29 mouse cellular contexts compared by ENCODE assay signal in the genomic region with DNA sequence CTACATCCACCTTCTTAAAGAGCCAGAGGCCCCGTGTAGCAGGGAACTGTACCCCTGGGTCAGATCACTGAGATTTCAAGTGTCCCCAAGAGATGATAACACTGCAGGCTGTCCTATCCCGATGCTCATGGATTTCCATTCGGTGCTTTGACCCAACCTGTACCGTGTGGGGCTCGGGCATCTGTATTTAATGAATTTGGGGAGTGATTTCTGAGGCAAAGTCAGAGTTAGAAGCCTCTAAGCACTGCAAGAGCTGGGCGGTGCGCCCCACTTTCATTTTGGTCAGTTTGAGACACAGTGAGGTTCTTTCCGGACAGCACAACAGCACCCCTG.
DNase-seq lines count a peak whose midpoint lies in the region; ATAC-seq and TF ChIP-seq lines count a peak whose summit lies in the region.
"Had no signal": no experiment of that assay in that cellular context is flagged by ENCODE, and none has a peak within 500 bp of the region (broad histone marks: within the 10 kb centered on the region; RNA-seq: fewer than 3 reads in every experiment).

No protein-coding gene starts in this region.

- H3K9me3 ChIP-seq in forebrain, embryonic 15.5 days: no peaks in the 10 kb centered on the region
- H3K9me3 ChIP-seq in forebrain, embryonic 14.5 days (replicated peaks; ENCODE audit: control insufficient read depth, low read length): no peaks in the 10 kb centered on the region
- no peaks in the 10 kb centered on the region for H3K9me3 ChIP-seq in hindbrain, embryonic 13.5 days
- no peaks in the 10 kb centered on the region for H3K9me3 ChIP-seq in hindbrain, embryonic 12.5 days (replicated peaks)
- H3K9me3 ChIP-seq in hindbrain, postnatal 0 days (ENCODE audit: low read length): no peaks in the 10 kb centered on the region
- H3K9me3 ChIP-seq in hindbrain, embryonic 11.5 days (ENCODE audit: control insufficient read depth, low read length): no peaks in the 10 kb centered on the region
- no peaks in the 10 kb centered on the region for H3K9me3 ChIP-seq in neural tube, embryonic 14.5 days (ENCODE audit: control insufficient read depth, low read length)
- H3K9me3 ChIP-seq in neural tube, embryonic 15.5 days (replicated peaks): no peaks in the 10 kb centered on the region
- H3K9me3 ChIP-seq: embryonic facial prominence, embryonic 13.5 days; forebrain, embryonic 13.5 days; G1E; heart, embryonic 10.5 days; heart, embryonic 13.5 days; intestine, embryonic 15.5 days had no signal

- TF ChIP-seq CTCF in hindbrain, postnatal 0 days (IDR thresholded peaks at IDR 0.05; ENCODE audit: low read depth): no peak

- H3K9ac ChIP-seq in forebrain, embryonic 15.5 days (replicated peaks): no peak overlapping the region
- no peak overlapping the region for H3K9ac ChIP-seq in forebrain, embryonic 14.5 days (ENCODE audit: low read length)
- no peak overlapping the region for H3K9ac ChIP-seq in hindbrain, embryonic 13.5 days
- H3K9ac ChIP-seq in hindbrain, embryonic 12.5 days: no peak overlapping the region
- H3K9ac ChIP-seq in hindbrain, postnatal 0 days (replicated peaks; ENCODE audit: low read length): no peak overlapping the region
- no peak overlapping the region for H3K9ac ChIP-seq in hindbrain, embryonic 11.5 days (ENCODE audit: low read depth, low read length)
- H3K9ac ChIP-seq in neural tube, embryonic 14.5 days (replicated peaks; ENCODE audit: low read depth, low read length): no peak overlapping the region
- no peak overlapping the region for H3K9ac ChIP-seq in neural tube, embryonic 15.5 days (replicated peaks)
- H3K9ac ChIP-seq: embryonic facial prominence, embryonic 13.5 days; forebrain, embryonic 13.5 days; heart, embryonic 13.5 days; intestine, embryonic 15.5 days had no signal

- H3K4me2 ChIP-seq in forebrain, embryonic 15.5 days (replicated peaks): no peak overlapping the region
- no peak overlapping the region for H3K4me2 ChIP-seq in forebrain, embryonic 14.5 days (ENCODE audit: low read length)
- no peak overlapping the region for H3K4me2 ChIP-seq in hindbrain, embryonic 13.5 days
- no peak overlapping the region for H3K4me2 ChIP-seq in hindbrain, embryonic 12.5 days (replicated peaks)
- H3K4me2 ChIP-seq in hindbrain, postnatal 0 days (ENCODE audit: low read depth, low read length): no peak overlapping the region
- H3K4me2 ChIP-seq in hindbrain, embryonic 11.5 days (replicated peaks; ENCODE audit: low read depth, low read length): no peak overlapping the region
- H3K4me2 ChIP-seq in neural tube, embryonic 14.5 days (ENCODE audit: low read depth, low read length): no peak overlapping the region
- no peak overlapping the region for H3K4me2 ChIP-seq in neural tube, embryonic 15.5 days
- H3K4me2 ChIP-seq: embryonic facial prominence, embryonic 13.5 days; forebrain, embryonic 13.5 days; heart, embryonic 13.5 days; intestine, embryonic 15.5 days had no signal

- peaks cover 4% of the 10 kb centered on the region; the same call in 1 of the 2 replicates for H3K36me3 ChIP-seq in forebrain, embryonic 15.5 days
- H3K36me3 ChIP-seq in forebrain, embryonic 14.5 days (ENCODE audit: control insufficient read depth, insufficient read depth, low read length): peaks cover 10% of the 10 kb centered on the region; the same call in 1 of the 2 replicates
- H3K36me3 ChIP-seq in hindbrain, embryonic 13.5 days: peaks cover 10% of the 10 kb centered on the region
- no peaks in the 10 kb centered on the region for H3K36me3 ChIP-seq in hindbrain, embryonic 12.5 days
- no peaks in the 10 kb centered on the region for H3K36me3 ChIP-seq in hindbrain, postnatal 0 days (ENCODE audit: insufficient read depth, low read length)
- no peaks in the 10 kb centered on the region for H3K36me3 ChIP-seq in hindbrain, embryonic 11.5 days (ENCODE audit: control insufficient read depth, insufficient read depth, low read length)
- H3K36me3 ChIP-seq in neural tube, embryonic 14.5 days (ENCODE audit: control insufficient read depth, insufficient read depth, low read length): no peaks in the 10 kb centered on the region
- H3K36me3 ChIP-seq in neural tube, embryonic 15.5 days: peaks cover 7% of the 10 kb centered on the region
- H3K36me3 ChIP-seq: embryonic facial prominence, embryonic 13.5 days; G1E; heart, embryonic 10.5 days; heart, embryonic 13.5 days; intestine, embryonic 15.5 days had no signal

- no peak overlapping the region for H3K27ac ChIP-seq in forebrain, embryonic 15.5 days (replicated peaks)
- no peak overlapping the region for H3K27ac ChIP-seq in forebrain, embryonic 14.5 days (ENCODE audit: low read depth, low read length)
- peak overlapping the region; percentile 20; the same call in 1 of the 2 replicates for H3K27ac ChIP-seq in hindbrain, embryonic 13.5 days
- H3K27ac ChIP-seq in hindbrain, embryonic 12.5 days: no peak overlapping the region
- peak overlapping the region; percentile 45; the same call in 1 of the 2 replicates for H3K27ac ChIP-seq in hindbrain, postnatal 0 days
- H3K27ac ChIP-seq in hindbrain, embryonic 11.5 days (ENCODE audit: low read depth, low read length): no peak overlapping the region
- no peak overlapping the region for H3K27ac ChIP-seq in neural tube, embryonic 14.5 days (ENCODE audit: low read depth, low read length)
- H3K27ac ChIP-seq in neural tube, embryonic 15.5 days (replicated peaks): no peak overlapping the region
- H3K27ac ChIP-seq: embryonic facial prominence, embryonic 13.5 days; forebrain, embryonic 13.5 days; heart, embryonic 10.5 days; heart, embryonic 13.5 days; intestine, embryonic 15.5 days had no signal

- H3K4me1 ChIP-seq in forebrain, embryonic 15.5 days: peaks cover 10% of the 10 kb centered on the region; the same call in 1 of the 2 replicates
- no peaks in the 10 kb centered on the region for H3K4me1 ChIP-seq in forebrain, embryonic 14.5 days (ENCODE audit: control insufficient read depth, insufficient read depth, low read length)
- H3K4me1 ChIP-seq in hindbrain, embryonic 13.5 days (replicated peaks): peaks cover 6% of the 10 kb centered on the region
- no peaks in the 10 kb centered on the region for H3K4me1 ChIP-seq in hindbrain, embryonic 12.5 days
- H3K4me1 ChIP-seq in hindbrain, postnatal 0 days (ENCODE audit: insufficient read depth, low read length): no peaks in the 10 kb centered on the region
- H3K4me1 ChIP-seq in hindbrain, embryonic 11.5 days (replicated peaks; ENCODE audit: control insufficient read depth, insufficient read depth, low read length): no peaks in the 10 kb centered on the region
- H3K4me1 ChIP-seq in neural tube, embryonic 14.5 days (ENCODE audit: control insufficient read depth, insufficient read depth, low read length): no peaks in the 10 kb centered on the region
- peaks cover 11% of the 10 kb centered on the region; the same call in 1 of the 2 replicates for H3K4me1 ChIP-seq in neural tube, embryonic 15.5 days
- H3K4me1 ChIP-seq: embryonic facial prominence, embryonic 13.5 days; forebrain, embryonic 13.5 days; heart, embryonic 10.5 days; heart, embryonic 13.5 days; intestine, embryonic 15.5 days had no signal

- no peaks in the 10 kb centered on the region for H3K27me3 ChIP-seq in forebrain, embryonic 15.5 days
- no peaks in the 10 kb centered on the region for H3K27me3 ChIP-seq in forebrain, embryonic 14.5 days (replicated peaks; ENCODE audit: control insufficient read depth, insufficient read depth, low read length)
- no peaks in the 10 kb centered on the region for H3K27me3 ChIP-seq in hindbrain, embryonic 13.5 days
- no peaks in the 10 kb centered on the region for H3K27me3 ChIP-seq in hindbrain, embryonic 12.5 days
- no peaks in the 10 kb centered on the region for H3K27me3 ChIP-seq in hindbrain, postnatal 0 days (ENCODE audit: insufficient read depth, low read length)
- no peaks in the 10 kb centered on the region for H3K27me3 ChIP-seq in hindbrain, embryonic 11.5 days (ENCODE audit: control insufficient read depth, insufficient read depth, low read length)
- no peaks in the 10 kb centered on the region for H3K27me3 ChIP-seq in neural tube, embryonic 14.5 days (ENCODE audit: control insufficient read depth, insufficient read depth, low read length)
- no peaks in the 10 kb centered on the region for H3K27me3 ChIP-seq in neural tube, embryonic 15.5 days (replicated peaks)
- H3K27me3 ChIP-seq: CH12.LX; embryonic facial prominence, embryonic 13.5 days; forebrain, embryonic 13.5 days; heart, embryonic 13.5 days; intestine, embryonic 15.5 days; Patski had no signal

- DNase-seq in forebrain, embryonic 14.5 days (ENCODE audit: low spot score): no peak
- no peak for DNase-seq in hindbrain, postnatal 0 days (ENCODE audit: low spot score)
- no peak for DNase-seq in hindbrain, embryonic 11.5 days (ENCODE audit: low spot score)
- DNase-seq: adrenal gland, postnatal 10 days; adrenal gland, postnatal 36 days; B cell, adult 2 months; cerebellum, adult 18-20 months; cerebellum, adult 9-10 months; gastrocnemius, postnatal 10 days; gastrocnemius, postnatal 36 days; heart, adult 18-20 months; heart, postnatal 14 days; heart, postnatal 4 days; kidney, adult 11 months; kidney, adult 8-10 months had no signal

- 0 out of 2 replicates have a peak, but pooled peaks have one; percentile 13 for ATAC-seq in forebrain, embryonic 15.5 days (replicated peaks)
- ATAC-seq in forebrain, embryonic 14.5 days: no peak
- ATAC-seq in hindbrain, embryonic 13.5 days (ENCODE audit: low FRiP score): no peak
- ATAC-seq in hindbrain, embryonic 12.5 days (ENCODE audit: low FRiP score): no peak
- no peak for ATAC-seq in hindbrain, postnatal 0 days
- ATAC-seq in hindbrain, embryonic 11.5 days (ENCODE audit: low FRiP score): no peak
- ATAC-seq in neural tube, embryonic 14.5 days (ENCODE audit: low read depth): peak; percentile 54
- ATAC-seq in neural tube, embryonic 15.5 days (ENCODE audit: low FRiP score): no peak
- ATAC-seq: intestine, embryonic 15.5 days; Patski had no signal

- 95% methylated on average over 8 of the region's 8 CpGs for WGBS in forebrain, embryonic 15.5 days
- 95% methylated on average over 8 of the region's 8 CpGs for WGBS in forebrain, embryonic 14.5 days
- 88% methylated on average over 8 of the region's 8 CpGs for WGBS in hindbrain, embryonic 13.5 days
- WGBS in hindbrain, embryonic 12.5 days: 88% methylated on average over 8 of the region's 8 CpGs
- WGBS in hindbrain, postnatal 0 days: 88% methylated on average over 8 of the region's 8 CpGs
- 92% methylated on average over 8 of the region's 8 CpGs for WGBS in hindbrain, embryonic 11.5 days
- WGBS in neural tube, embryonic 14.5 days: 83% methylated on average over 8 of the region's 8 CpGs
- WGBS in neural tube, embryonic 15.5 days: 75% methylated on average over 8 of the region's 8 CpGs

- no peak overlapping the region for H3K4me3 ChIP-seq in forebrain, embryonic 15.5 days
- H3K4me3 ChIP-seq in forebrain, embryonic 14.5 days (ENCODE audit: low read depth, low read length): no peak overlapping the region
- no peak overlapping the region for H3K4me3 ChIP-seq in hindbrain, embryonic 13.5 days
- H3K4me3 ChIP-seq in hindbrain, embryonic 12.5 days: no peak overlapping the region
- H3K4me3 ChIP-seq in hindbrain, postnatal 0 days (ENCODE audit: low read length): no peak overlapping the region
- no peak overlapping the region for H3K4me3 ChIP-seq in hindbrain, embryonic 11.5 days (ENCODE audit: low read depth, low read length)
- no peak overlapping the region for H3K4me3 ChIP-seq in neural tube, embryonic 14.5 days (ENCODE audit: low read depth, low read length)
- no peak overlapping the region for H3K4me3 ChIP-seq in neural tube, embryonic 15.5 days (replicated peaks)
- H3K4me3 ChIP-seq: embryonic facial prominence, embryonic 13.5 days; erythroblast, embryonic 14.5 days; forebrain, embryonic 13.5 days; heart, embryonic 10.5 days; heart, embryonic 13.5 days; intestine, embryonic 15.5 days had no signal

Comparison
In these comparisons a context has a peak if more than half of its experiments do, and no peak if none do; other contexts are left out.
1. ATAC-seq: peak in forebrain, embryonic 15.5 days (single experiment) and neural tube, embryonic 14.5 days (single experiment); none in forebrain, embryonic 14.5 days (single experiment), hindbrain, embryonic 13.5 days (single experiment), hindbrain, embryonic 12.5 days (single experiment), hindbrain, postnatal 0 days (single experiment), hindbrain, embryonic 11.5 days (single experiment) and neural tube, embryonic 15.5 days (single experiment).
2. H3K27ac ChIP-seq: peak in hindbrain, embryonic 13.5 days (single experiment) and hindbrain, postnatal 0 days (single experiment); none in forebrain, embryonic 15.5 days (single experiment), forebrain, embryonic 14.5 days (single experiment), hindbrain, embryonic 12.5 days (single experiment), hindbrain, embryonic 11.5 days (single experiment), neural tube, embryonic 14.5 days (single experiment) and neural tube, embryonic 15.5 days (single experiment).